Mouse (Mus musculus) left cerebral cortex, postnatal 4 days (tissue): ENCODE measurements at regions not wholly inside any gene's neighbourhood (a gene's known extent, or its start where the extent isn't known, plus 50 kb on each side); places are given as distances from the start of the nearest gene placed in this dataset.
A peak's percentile ranks its signal among the peaks of the same experiment; 100 is the strongest.

Experiments
- DNase-seq: peaks from one replicate; pipeline ENCODE4 v3.0.0-alpha.2; 2022
- intact Hi-C: fragments of 180-260 bp; cut with DNase I; formaldehyde crosslinking; loops from one replicate; pipeline ENCODE4 v1.15.1; 2025

DNA sequence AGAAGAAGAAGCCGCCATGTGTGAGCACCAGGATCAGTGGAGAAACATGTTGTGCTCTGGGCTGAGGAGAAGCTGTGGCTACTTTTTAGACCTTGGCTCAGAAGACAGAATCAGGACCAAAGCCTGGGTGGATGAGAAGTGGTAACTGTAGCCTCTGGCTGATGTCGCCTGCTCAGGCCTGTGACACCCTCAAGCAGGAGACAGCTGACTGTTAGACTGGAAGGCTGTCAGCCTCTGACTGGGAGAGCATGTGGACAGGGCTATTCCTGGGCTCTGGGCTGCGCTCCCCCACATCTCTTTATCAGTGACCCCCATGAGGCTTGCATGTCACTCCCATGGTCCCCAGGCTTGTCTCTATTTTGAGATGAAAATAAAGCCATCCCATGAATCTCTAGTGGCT is 402.5 kb downstream of the Med13l start:
- DNase-seq, result no peak
- intact Hi-C loops, result no loop called here

DNA sequence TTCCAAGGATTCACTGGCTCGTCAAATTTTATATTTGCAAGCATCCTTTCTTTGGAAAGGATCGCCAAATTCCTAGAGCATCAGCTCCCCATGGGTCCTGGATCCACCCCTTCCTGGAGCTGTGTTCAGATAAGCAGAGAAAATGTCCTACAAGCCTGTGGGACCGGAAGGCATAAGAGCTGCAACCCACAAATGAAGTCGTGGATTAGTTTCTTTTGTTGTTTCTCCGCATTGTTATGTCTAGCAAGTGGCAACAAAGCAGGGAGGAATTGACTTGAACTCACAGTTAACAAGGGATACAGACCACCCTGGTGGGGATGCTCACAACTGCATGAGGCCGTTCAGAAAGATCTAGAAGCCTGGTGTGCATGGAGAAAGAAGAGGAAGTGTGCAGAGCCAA is 406.4 kb downstream of the Med13l start:
- intact Hi-C loops, result no loop called here
- no peak for DNase-seq

DNA sequence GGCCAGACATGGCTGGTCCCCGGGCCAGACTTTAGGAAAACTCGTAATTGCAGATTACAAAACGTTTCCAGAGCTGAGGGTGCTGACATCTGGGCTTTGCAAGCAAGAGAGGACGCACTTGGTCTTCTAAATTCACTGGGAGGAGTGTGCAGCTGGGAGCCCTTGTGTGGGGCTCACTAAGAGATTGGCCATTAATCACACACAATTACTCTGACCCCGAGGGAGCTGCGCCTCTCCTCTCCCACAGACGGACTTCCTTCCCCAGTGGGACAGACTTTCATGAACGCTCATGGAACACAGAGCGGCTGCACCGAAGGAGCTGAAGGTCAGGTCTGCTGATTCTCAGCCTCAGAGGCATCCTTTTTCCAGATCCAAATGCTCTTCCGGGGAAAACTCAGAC is 407.2 kb downstream of the Med13l start:
- DNase-seq, result no peak
- intact Hi-C loops, result no loop called here

DNA sequence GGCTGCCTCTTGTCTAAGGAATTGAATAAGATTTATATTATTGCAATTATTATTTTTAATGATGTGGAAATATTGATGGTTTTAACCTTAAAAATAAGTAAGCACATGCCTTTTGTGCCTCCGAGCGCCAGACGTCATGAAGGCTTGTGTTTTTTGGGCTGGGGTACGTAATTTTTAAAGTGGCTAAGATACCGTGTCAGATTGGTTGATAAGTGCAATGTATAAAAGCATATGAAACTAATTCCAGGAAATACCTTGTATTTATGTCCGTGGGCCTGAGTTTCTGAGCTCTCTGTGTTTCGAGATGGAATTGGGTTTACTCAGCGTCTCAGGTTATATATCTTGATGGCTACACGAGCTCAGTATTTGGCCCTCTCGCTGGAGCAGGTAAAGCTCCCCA is 414.7 kb downstream of the Med13l start:
- DNase-seq, result no peak
- intact Hi-C loops, result no loop called here

DNA sequence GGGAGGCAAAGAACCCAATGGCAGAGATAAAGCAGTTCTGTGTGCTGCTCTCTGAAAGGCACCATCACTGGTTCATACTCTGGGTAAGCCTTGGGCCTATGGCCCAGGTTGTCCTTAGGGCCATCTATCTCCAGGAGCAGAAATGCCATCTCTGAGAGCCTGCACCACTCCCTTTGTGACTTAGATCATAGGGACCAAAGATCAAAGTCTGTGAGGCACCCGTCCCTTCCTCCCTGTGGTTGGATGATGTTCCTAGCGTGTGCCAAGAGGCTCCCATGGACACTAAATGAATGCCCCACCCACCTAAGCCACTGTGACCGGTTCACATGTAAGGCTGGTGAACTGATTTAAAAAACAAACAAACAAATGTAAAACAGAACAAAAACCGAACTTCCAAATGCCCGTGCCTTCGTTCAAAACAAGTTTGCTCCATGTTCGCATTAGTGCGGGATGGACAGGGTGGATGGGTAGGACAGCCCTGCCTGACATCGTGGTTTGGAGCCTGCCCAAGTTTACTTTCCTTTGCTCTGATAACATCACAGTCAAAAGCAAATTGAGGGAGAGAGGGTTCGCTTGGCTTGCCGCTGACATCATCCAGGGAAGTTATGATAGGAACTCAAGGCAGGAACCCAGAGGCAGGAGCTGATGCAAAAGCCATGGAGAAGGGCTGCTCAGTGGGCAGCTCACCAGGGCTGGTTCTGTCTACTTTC is 418.6 kb downstream of the Med13l start:
- DNase-seq, result no peak
- intact Hi-C loops, result no loop called here

DNA sequence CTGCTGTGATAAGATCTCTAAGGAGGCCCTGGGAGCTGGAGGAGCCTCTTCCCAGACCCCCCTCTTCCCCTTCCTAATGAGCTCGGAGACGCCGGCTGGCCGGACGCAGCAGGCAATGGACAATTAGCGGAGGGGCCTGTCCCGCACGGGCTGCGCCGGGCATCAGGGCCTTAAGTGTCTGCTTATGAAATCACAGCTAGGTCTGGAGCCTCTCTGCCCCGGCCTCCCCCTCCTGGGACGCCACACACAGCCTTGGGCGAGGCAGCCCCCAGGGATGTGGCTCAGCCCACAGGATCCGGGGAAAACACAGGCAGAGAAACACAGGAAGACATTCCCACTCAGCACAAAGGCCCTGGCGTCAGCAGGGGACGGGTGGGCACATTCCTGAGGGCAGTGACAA is 420.6 kb downstream of the Med13l start:
- intact Hi-C loops, result no loop called here

DNA sequence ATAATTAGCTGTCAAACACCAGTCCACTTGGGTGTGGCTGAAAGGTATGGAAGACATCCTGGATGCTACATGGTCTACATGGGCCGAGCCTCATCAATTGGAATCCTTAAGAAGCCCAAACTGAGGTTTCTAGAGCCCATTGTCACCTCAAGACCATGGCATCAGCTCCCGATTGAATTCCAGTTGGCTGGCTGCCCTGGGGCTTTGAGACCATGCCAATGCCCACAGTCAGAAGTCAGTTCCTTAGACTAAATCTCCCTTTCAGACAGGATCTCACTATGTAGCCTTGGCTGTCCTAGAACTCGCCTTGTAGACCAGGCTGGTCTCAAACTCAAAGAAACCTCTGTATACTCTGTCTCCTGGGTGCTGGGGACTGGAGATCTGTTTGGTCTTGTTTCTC is 423.8 kb downstream of the Med13l start:
- intact Hi-C loops, result no loop called here
- DNase-seq, result peak; percentile 40

More for the DNA sequence above, 420.6 kb downstream of the Med13l start:
- DNase-seq, result no peak

DNA sequence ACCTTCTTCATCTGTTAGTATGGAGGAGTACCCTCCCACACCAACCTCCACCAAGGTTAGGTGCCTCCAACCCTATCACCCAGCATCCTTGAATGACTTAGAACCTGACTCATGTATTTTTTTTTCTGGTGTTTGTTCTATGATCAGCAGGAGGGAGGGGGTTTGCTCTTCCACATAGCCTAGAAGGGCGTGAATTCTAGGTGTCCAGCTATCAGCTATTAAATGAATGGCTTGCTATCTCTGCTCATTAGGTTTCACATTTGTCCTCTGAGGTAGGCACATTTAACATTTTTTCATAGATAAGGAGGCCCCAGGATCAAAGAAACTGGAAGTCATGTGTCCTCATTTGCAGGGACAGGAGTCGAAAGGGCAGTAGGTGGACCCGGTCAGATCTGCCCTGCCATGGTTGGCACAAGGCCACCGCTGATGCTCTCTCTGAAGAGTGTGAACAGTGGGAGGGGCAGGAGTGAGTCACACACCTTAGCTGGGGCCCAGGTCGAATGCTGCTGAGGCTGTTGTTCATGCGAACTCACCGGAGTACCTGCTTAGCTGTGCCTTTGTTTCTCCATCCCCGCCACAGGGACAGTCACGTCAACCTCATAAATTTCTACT is 424.4 kb downstream of the Med13l start:
- no peak for DNase-seq
- intact Hi-C loops, result no loop called here

DNA sequence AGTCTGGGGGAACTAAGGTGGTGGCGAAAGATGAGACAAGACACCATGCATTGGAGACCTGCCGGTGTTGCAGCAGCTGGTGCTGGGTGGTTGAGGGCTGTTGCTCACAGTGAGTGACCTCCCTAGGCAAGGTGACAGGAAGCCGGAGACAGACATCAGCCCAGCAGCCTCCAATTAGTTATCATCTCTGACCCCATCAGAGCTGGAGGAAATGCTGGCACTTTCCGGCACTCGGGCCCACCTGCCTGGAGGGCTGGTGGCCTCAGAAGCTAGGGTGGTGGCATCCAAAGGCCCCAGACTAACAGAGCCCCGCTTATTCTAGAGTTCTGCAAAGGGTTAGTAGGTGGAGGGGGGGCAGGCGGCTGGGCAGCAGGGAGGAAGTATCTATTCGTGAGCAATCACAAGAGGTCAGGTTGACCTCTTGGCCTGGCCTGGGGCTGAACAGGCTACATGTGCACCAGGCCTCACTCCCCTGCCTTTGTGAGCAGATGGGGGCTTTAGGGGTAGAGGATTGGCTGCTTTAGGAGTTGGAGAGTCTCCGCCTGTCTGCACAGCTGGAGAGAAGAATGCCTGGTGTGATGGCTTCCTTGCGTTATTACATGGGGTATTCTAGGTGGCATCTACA is 427.0 kb downstream of the Med13l start:
- no peak for DNase-seq
- intact Hi-C loops, result no loop called here

DNA sequence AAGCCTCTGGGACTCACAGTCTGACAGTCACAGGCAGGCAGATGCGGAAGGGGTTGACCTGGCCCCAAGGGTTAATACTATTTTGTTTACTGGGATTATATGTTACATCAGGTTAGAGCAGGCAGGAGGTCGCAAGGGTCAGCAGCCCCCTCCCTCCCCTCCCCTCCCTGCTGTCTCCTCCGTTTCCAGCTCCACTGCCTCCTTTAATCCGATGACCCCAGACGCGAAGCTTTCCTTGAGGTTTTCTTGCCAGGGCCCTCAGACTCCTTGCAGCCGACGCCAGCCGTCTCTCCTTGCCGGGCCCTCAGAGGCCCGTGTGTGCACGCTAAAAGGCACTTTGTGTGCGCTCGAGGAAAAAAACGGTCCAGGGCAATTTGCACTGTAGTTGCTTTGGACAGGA is 438.6 kb downstream of the Med13l start:
- intact Hi-C loops, result no loop called here
- no peak for DNase-seq

DNA sequence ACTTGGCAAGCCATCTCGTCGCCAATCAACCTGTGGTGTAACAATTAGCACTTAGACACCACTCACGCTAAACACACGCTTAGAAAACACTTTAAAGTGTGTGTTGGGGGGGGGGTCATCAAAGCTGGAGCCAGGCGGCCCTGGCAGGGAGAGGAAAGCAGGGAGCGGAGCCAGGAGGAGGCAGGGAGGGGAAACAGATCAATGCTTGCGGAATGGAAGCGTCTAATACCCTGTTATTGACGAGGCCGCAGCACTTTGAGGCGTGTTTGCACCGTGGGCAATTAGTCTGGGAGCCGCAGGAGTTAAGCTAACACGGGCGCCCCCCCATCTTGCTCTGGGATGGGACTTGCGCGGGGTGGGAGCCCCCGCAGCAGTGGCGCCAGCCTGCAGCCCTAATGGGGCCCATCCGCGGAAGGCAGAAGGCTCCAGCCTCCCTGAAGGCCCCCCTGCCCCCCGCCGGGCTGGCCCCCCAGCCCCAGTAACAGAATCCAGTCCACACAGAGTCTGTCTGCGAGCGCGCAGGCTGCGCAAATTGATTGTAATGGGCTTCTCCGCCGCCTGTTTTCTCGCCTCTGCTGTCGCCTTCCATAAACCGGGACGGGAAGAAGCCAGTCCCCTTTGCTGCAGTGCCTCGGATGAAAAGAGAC is 445.5 kb downstream of the Med13l start:
- intact Hi-C loops, result no loop called here
- DNase-seq, result peak; percentile 21

DNA sequence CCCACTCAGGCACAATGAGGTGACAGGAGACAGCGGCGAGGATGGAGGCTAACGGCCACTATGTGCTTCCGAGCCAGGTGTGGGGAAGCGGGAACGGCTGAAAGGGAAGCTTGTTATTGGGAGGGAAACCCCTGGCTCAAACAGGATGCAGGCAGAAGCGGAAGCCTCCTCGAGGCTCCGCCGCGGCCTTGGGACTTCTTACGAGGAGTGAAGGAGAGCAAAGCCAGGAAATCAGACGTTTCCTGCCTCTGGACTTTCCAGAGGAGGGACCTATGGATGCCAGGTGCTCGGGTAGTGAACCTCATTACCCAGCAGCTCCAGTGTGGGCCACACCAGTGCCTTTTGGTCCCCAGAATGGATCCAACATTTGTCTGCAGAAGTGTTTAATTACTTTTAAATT is 449.6 kb downstream of the Med13l start:
- intact Hi-C loops, result no loop called here
- no peak for DNase-seq

DNA sequence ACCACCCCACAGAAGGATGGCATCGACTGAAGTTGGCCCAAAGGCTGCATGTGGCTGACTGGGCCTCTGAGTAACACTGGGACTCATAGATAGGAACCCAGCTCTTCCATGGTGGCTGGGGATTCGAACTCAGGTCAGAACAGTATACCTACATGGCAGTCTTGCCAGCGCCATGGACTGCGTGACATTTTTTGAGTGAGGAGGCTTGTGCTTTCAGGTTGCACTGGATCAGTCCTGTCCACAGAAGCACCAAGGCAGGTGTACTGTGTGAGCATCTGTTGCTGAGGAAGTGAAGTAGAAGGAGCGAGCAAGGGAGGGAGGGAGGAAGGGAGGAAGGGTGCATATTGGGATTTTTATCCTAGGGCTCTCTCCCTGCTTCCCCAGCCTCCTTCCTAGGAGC is 454.7 kb downstream of the Med13l start:
- no peak for DNase-seq
- intact Hi-C loops, result no loop called here

DNA sequence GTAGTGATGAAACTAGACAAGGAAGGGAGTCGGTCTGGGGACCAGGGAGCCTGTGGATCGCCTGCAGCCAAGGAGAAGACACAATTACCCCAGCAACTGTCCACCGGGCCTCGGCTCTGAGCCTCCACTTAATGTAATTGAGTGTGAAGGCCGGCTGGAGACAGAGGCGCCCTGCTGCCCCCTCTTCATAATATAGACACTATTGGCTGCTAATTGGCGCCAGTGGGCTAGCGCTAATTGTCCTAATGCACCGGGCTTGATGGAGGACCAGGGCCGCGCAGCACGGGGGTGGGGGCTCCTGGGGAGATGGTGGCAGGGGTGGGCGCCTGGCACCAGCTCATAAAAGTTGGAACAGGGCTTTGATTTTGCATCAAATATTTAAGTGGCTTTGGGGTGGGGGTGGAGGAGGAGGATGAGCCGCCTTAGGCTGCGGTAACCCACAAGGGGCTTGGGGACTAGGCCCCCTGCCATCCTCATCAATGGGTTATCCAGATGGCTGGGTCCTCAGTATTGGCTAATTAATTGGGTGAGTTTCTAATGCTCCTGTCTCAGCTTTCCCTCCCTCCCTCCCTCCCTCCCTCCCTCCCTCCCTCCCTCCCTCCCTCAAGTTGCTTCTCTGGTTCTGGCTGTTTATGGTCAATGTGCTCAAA is 455.3 kb downstream of the Med13l start:
- intact Hi-C loops, result no loop called here
- DNase-seq, result no peak

DNA sequence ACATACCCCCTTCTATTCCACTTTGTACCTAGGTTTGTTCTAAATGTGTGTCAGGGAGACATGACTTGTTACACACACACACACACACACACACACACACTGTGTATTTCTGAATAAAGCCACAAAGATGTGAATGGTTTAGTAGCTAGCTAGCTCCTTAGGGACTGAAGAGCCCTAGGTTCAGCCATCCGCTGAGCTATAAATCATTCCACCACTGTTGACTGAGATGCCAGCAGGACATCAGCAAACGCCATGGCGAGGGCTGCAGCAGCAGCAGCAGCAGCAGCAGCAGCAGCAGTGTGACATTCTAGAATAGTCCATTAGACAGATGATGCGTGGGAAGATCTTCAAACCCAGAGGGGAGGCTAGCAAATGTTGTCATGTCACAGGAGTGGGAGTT is 455.9 kb downstream of the Med13l start:
- intact Hi-C loops, result no loop called here
- DNase-seq, result no peak

DNA sequence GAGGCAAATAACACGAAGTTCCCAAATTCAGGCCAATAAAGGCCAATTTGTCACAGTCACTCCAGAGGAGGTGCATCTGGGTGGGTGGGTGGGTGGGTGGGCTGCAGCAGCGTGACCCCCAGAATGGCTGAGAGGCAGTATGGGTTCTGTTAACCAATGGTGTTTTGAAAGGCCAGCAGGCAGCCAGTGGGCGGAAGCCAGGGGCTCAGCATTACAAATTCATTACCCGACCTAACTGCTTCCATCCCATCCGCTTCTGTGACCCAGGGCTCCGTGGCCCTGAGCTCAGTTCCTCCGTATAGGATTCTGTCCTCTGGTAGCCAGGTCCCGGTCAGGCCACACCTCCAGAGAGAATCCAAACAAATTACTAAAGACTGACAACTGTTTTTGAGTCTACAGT is 463.5 kb downstream of the Med13l start:
- DNase-seq, result no peak
- intact Hi-C loops, result no loop called here

DNA sequence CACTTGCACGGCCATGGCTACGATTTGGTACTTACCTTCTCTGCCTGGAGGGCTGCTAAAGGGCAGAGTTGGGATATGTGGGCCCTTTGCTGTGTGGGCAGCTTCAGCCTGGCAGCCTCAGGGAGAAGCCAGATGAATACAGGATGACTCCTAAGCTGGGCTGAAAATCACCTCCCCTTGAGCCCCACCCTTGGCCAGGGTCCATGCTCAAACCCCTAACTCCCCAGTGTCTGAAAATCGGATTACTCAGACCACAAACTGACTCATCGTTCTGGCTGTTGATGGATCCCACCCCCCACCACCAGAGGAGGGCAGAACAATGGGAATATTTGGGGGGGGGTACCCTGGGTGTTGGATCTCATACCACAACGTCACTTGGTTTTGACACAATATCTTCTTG is 471.6 kb downstream of the Med13l start:
- DNase-seq, result no peak
- intact Hi-C loops, result no loop called here

DNA sequence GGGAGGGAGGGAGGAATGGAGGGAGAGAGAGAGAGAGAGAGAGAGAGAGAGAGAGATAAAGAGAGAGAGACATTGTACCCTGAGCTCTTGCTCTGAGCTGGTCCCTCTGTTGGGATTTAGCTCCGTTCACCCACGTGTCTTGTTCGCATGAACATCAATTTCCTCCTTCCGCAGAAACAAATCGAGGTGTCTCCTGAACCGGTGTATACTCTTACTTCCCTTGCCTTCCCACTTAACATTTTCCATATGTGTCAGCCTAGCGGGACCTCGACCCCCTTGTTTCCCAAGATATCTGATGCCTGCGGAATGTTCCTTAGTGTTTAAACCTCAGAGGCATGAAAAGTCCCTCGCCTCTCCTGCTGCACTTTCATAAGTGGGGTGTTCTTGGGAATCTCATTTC is 484.1 kb downstream of the Med13l start:
- no peak for DNase-seq
- intact Hi-C loops, result no loop called here

DNA sequence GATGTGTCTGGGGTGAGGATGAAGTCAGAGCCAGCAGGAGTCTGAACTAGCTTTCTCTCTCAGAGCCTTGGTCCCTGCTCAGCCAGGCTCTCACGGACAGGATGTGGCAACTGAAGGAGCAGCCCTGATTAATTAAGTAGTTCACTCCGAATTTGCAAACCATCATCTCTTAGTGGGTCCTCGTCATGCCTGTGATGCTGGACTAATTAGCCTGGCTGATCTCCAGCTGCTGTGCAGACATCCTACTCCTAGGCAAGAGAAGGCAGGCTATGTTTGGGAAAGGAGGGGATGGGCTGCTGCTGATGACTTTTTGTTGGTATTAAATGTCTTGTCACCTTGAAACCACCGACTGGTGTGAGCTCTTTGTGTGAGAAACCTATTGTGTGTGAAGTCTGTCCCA is 487.1 kb downstream of the Med13l start:
- no peak for DNase-seq
- intact Hi-C loops, result no loop called here

DNA sequence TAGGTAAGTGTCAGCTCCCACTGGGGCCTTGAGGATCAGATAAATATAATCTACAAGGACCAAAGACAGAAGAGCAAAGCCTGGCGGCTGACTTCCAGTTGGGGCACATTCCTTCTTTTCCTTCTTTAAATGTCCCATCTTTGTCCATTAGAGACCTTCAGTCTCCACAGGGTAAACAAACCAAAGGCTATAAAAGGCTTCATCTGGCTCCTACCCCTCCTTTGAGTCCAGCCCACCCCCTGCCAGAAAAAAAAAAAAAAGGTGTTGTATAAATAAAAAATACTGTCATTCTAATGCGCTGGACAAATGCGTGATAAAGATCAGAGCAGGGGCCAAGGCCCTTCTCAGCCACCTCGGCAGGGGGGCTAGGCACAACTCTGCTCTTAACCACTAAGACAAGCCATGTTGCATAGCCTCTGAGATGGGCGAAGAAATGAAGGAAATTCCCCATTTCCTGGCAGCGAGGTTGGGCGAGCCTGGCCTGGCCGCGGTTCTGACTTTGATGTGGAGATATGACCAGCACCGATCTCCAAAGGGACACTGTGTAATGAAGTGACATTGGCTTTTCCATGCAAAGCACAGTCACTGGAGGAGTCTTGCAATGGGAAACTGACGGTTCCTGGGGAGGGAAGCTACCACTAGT is 492.0 kb downstream of the Med13l start:
- intact Hi-C loops, result no loop called here
- no peak for DNase-seq

DNA sequence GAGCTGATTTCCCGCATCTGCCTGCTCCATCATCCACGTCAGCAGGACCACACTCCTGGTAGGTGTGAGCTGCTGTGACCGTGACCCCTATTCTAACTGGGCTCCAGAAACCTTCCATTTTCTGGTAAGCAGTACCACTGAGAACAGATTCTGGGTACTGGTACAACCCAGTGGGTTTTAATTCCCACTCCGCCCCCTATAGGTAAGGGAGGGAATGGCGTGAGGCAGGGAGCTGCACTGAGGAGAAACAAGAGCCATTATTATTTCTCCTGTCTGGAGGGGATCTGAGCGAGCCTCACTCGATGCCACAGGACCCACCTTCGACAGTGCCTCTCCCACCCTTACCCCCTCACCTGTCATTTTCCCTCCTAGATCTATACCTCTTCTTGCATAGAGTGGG is 493.3 kb downstream of the Med13l start:
- intact Hi-C loops, result no loop called here
- DNase-seq, result no peak
